Mouse (Mus musculus) hindbrain, embryonic 13.5 days (tissue): ENCODE measurements around the gene Fam78a. TPM values are rescaled to one million over a fixed set of nuclear protein-coding genes. Genes with fewer than 3 reads are reported as not detected.

Experiments
- ATAC-seq: fragments of 200-750 bp; cut with Nextera tagmentation; 2 replicates; pipeline ENCODE4 v1.8.0; 2017; ENCODE audit warnings: moderate TSS enrichment; ENCODE audit not compliant: low FRiP score
- H3K27ac ChIP-seq: fragments of 300-500 bp; sonication (generic); 2 replicates; pipeline ENCODE4 v1.5.1; 2015; ENCODE audit warnings: inconsistent platforms, mild to moderate bottlenecking, moderate library complexity
- H3K27me3 ChIP-seq: fragments of 300-500 bp; sonication (generic); 2 replicates; pipeline ENCODE4 v1.6.1; 2015; ENCODE audit warnings: mild to moderate bottlenecking, inconsistent platforms
- H3K36me3 ChIP-seq: fragments of 300-500 bp; sonication (generic); 2 replicates; pipeline ENCODE4 v1.6.1; 2015; ENCODE audit warnings: mild to moderate bottlenecking, inconsistent platforms
- H3K4me1 ChIP-seq: fragments of 300-500 bp; sonication (generic); replicated peaks from 2 replicates; pipeline ENCODE4 v1.6.1; 2015; ENCODE audit warnings: inconsistent platforms
- H3K4me2 ChIP-seq: fragments of 300-500 bp; sonication (generic); 2 replicates; pipeline ENCODE4 v1.6.1; 2015; ENCODE audit warnings: inconsistent platforms, mild to moderate bottlenecking, moderate library complexity
- H3K4me3 ChIP-seq: fragments of 300-500 bp; sonication (generic); 2 replicates; pipeline ENCODE4 v1.5.1; 2015; ENCODE audit warnings: mild to moderate bottlenecking, inconsistent platforms
- H3K9ac ChIP-seq: fragments of 300-500 bp; sonication (generic); 2 replicates; pipeline ENCODE4 v1.6.1; 2015; ENCODE audit warnings: mild to moderate bottlenecking, inconsistent platforms
- H3K9me3 ChIP-seq: fragments of 300-500 bp; sonication (generic); 2 replicates; pipeline ENCODE4 v1.6.1; 2016; ENCODE audit warnings: inconsistent platforms
- WGBS: fragments of 180-500 bp; shearing (Covaris S2); methylation state at CpG from one replicate; pipeline ENCODE4 v1.1.7; 2015; 5-methylcytosine and 5-hydroxymethylcytosine counted together
- polyA plus RNA-seq: library from polyadenylated mRNA; unstranded; fragments of >200 nt; fragmentation: Nextera tagmentation; extraction: Ambion mirVana; gene quantifications from 2 replicates; pipeline ENCODE4 v1.2.1, GENCODE M21; 2015

Fam78a gene
- polyA plus RNA-seq, 1 experiment from 2014 or later: 0.74 TPM

DNA sequence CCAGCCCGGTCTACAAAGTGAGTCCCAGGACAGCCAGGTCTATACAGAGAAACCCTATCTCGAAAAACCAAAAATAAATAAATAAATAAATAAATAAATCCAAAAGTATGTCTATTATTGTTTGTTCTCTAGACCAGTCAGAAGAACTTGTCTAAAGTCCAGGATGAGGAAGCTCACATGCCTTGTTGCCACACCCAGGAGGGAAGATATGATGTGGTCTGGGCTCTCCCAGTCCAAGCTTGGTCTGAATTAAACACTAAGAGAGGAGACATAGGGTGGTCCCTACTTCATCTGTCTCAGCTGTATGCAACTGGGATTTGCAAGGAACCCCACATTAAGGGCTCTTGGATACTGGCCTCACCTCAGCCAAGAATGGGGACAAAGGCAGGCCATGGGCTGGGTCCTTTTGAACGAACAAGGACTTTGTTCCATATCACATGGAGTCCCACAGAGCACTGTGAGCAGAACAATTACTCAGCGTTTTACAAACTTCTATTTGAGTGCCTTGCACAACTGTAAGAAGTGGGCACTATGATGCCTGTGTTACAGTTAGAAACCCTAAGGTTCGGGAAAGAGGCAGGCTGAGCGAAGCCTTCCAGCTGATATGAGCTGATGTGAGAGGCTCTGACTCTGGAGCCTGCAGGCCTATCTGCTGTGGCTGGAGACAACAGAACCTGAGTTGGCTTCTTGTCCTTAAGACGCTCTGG, 9.5 kb upstream of the Fam78a start:
- Histone ChIP-seq H3K27ac (no peak overlapping the region), H3K4me1 (peaks cover 24% of the 10 kb centered on the region), H3K4me2 (no peak overlapping the region), H3K4me3 (no peak overlapping the region), H3K9me3 (no peaks in the 10 kb centered on the region), H3K36me3 (peaks cover 4% of the 10 kb centered on the region; the same call in 1 of the 2 replicates), H3K27me3 (peaks cover 24% of the 10 kb centered on the region), H3K9ac (no peak overlapping the region)
- no peak for ATAC-seq
- 90% methylated on average over 7 of the region's 7 CpGs for WGBS

DNA sequence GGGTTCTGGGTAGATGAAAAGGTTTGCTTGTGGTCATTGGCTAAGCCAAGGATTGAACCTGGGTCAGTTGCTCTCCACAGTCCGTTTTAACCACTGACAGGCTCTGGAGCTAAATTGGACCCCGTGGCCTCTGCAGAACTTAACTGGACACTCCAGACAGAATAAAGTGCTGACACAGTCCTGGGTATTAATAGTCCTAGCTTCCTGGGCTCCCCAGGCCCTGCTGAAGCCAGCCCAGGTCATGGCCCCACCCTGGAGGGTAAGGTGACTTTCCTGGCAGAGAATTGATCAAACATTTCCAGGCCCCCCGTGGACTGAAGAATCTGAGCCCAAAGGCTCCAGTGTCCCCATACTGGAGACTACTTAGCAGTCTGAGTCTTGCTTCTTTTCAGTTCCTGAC, 7.3 kb upstream of the Fam78a start:
- WGBS: 63% methylated on average over 3 of the region's 3 CpGs
- Histone ChIP-seq H3K9me3 (no peaks in the 10 kb centered on the region), H3K4me1 (peaks cover 30% of the 10 kb centered on the region), H3K4me3 (no peak overlapping the region), H3K27ac (no peak overlapping the region), H3K27me3 (peaks cover 46% of the 10 kb centered on the region), H3K36me3 (no peaks in the 10 kb centered on the region), H3K9ac (no peak overlapping the region), H3K4me2 (no peak overlapping the region)
- no peak for ATAC-seq

DNA sequence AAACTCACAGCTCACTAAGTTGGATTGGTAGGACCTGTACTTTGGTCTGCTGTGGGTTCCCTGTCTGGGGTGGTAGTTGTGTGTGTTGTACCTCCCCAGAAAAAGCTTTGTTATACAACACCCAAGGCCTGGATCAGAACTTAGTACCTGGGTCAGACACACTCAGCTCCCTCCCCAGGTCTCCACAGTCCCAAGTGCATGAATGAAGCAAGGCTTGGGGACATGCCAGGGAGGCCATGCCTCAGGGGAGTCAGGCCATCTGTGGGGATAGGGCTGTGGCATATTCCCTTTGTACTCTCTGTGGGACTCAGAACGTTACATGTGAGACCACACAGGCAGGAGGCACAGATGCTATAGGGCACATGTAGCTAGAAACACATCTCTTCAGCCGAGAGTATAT, 5.5 kb upstream of the Fam78a start:
- H3K4me2 ChIP-seq: no peak overlapping the region
- H3K27ac ChIP-seq: no peak overlapping the region
- peaks cover 64% of the 10 kb centered on the region for H3K27me3 ChIP-seq
- no peaks in the 10 kb centered on the region for H3K9me3 ChIP-seq
- 45% methylated on average over 2 of the region's 2 CpGs for WGBS
- H3K4me3 ChIP-seq: no peak overlapping the region
- peaks cover 16% of the 10 kb centered on the region for H3K4me1 ChIP-seq
- no peak for ATAC-seq
- H3K36me3 ChIP-seq: no peaks in the 10 kb centered on the region
- H3K9ac ChIP-seq: no peak overlapping the region

DNA sequence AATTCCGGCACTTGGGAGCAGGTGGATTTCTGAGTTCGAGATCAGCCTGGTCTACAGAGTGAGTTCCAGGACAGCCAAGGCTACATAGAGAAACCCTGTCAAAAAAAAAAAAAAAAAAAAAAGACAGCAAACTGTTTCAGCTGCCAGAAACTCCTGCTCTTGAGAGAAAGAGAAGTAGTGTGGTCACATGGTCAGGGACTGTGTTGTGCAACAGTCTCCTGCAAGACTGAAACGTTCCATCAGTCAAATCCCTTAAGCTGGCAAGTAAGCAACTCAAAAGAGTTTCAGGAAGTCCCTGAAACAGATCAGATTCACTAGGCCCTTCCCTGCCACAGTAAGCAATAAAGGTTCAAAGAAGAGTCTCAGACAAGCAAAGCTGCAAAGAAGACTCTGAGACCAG, 4.9 kb upstream of the Fam78a start:
- H3K27me3 ChIP-seq: peaks cover 68% of the 10 kb centered on the region
- peaks cover 16% of the 10 kb centered on the region for H3K4me1 ChIP-seq
- WGBS: 74% methylated on average over 3 of the region's 3 CpGs
- H3K9me3 ChIP-seq: no peaks in the 10 kb centered on the region
- H3K9ac ChIP-seq: no peak overlapping the region
- no peak overlapping the region for H3K4me2 ChIP-seq
- ATAC-seq: no peak
- H3K36me3 ChIP-seq: no peaks in the 10 kb centered on the region
- no peak overlapping the region for H3K27ac ChIP-seq
- no peak overlapping the region for H3K4me3 ChIP-seq

DNA sequence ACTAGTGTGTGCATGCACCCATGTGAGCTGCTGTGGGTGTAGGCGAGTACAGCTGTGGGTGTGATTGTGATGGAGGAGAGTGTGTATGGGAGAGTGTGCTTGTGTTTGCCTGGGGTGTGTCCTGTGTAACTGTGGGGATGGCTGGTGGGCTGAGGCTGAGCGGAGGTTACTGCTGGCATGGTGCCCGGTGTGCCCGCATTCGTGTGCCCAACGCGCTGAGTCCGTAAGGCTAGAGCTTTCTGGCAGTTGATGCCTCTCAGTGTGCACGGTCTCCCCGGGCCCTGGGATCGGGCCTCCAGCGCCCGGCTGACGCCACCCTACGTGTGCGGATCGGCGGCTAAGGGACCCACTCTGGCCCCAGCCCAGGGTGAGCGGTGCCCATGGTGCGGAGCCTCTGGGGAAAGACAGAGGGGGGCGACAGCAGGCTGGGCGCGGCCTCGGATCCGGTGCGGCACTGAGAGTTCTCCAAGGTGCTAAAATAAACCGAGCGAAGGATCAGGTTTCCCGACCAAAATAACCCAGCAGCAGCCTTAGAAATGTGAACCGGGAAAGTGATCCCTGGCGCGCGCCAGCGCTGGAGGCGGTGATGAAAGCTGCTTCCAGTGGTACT, 3.8 kb upstream of the Fam78a start:
- H3K4me2 ChIP-seq: peak overlapping the region; percentile 54
- WGBS: 10% methylated on average over 35 of the region's 35 CpGs
- no peak overlapping the region; the same call in 1 of the 2 replicates for H3K27ac ChIP-seq
- H3K27me3 ChIP-seq: peaks cover 79% of the 10 kb centered on the region
- H3K9ac ChIP-seq: peak overlapping the region; percentile 67
- ATAC-seq: no peak
- no peaks in the 10 kb centered on the region for H3K36me3 ChIP-seq
- peak overlapping the region; percentile 27 for H3K4me3 ChIP-seq
- peaks cover 25% of the 10 kb centered on the region for H3K4me1 ChIP-seq
- H3K9me3 ChIP-seq: no peaks in the 10 kb centered on the region

DNA sequence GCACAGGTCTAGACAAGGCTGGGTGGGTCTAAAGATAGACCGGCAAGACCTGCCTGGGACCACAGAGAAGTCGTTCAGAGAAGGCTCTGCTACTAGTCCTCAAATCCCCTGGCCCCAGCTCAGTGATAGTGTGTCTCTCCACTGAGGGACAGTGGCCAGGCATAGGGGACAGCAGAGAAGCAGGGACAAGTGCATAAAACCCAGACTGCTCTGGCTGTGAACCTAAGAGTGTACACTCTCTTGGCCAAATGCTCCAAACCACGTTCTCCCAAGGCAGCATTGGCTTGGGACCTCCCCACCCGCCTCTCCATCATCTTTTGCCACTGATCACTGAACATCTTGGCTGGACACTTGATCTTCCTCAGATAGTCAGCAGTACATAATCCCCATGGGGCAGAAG, 2.9 kb upstream of the Fam78a start:
- ATAC-seq: no peak
- peaks cover 87% of the 10 kb centered on the region for H3K27me3 ChIP-seq
- 49% methylated on average over 4 of the region's 4 CpGs for WGBS

DNA sequence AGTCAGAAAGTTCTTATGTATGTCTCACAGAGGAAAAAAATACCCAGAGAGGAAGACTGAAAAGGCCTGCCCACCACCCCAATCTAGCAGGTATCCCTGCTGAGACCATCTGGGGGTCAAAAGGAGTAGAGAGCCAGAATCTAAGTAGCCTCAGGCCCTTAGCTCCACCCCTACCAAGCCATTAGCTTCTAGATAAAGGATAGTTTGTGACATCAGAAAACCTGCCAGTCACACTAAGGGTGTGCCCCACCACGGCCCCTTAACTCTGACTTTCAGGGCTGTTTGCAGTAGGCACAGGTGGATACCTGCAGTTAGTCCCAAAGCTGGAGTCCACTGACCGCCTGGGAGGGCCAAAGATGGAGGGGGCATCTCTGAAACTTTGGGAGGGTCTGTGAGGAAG, 574 bp upstream of the Fam78a start:
- Histone ChIP-seq H3K9me3 (no peaks in the 10 kb centered on the region), H3K27ac (no peak overlapping the region)
- 86% methylated on average over 2 of the region's 2 CpGs for WGBS

More for the DNA sequence above, 2.9 kb upstream of the Fam78a start:
- Histone ChIP-seq H3K4me2 (no peak overlapping the region), H3K4me3 (no peak overlapping the region), H3K27ac (no peak overlapping the region), H3K4me1 (peaks cover 33% of the 10 kb centered on the region), H3K36me3 (no peaks in the 10 kb centered on the region), H3K9me3 (no peaks in the 10 kb centered on the region), H3K9ac (no peak overlapping the region)

DNA sequence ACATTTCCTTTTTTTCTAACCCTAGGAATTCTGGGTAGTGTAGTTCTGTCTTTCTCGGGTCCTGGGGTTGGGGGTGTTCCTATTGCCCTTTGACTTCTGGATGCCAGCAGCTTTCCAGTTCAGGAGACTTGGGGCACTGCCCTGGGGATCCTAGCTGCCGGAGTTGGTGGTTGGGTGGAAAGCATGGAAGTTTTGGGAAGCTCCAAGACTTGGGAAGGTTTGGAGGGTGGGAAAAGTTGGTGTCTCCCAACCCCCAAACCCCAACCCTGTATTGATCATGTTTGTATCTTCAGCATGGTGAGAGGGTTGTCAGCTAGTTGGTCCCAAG, 179 bp upstream of the Fam78a start:
- no peaks in the 10 kb centered on the region for H3K9me3 ChIP-seq
- peak overlapping the region; percentile 68 for H3K4me3 ChIP-seq
- WGBS: 15% methylated on average over 2 of the region's 2 CpGs
- no peak for ATAC-seq
- peaks cover 38% of the 10 kb centered on the region for H3K4me1 ChIP-seq
- H3K4me2 ChIP-seq: peak overlapping the region; percentile 100
- peaks cover 95% of the 10 kb centered on the region for H3K27me3 ChIP-seq
- no peak overlapping the region for H3K9ac ChIP-seq
- H3K36me3 ChIP-seq: no peaks in the 10 kb centered on the region
- H3K27ac ChIP-seq: no peak overlapping the region

More for the DNA sequence above, 574 bp upstream of the Fam78a start:
- Histone ChIP-seq H3K4me1 (peaks cover 38% of the 10 kb centered on the region), H3K4me2 (no peak overlapping the region), H3K27me3 (peaks cover 95% of the 10 kb centered on the region), H3K36me3 (no peaks in the 10 kb centered on the region), H3K9ac (no peak overlapping the region), H3K4me3 (no peak overlapping the region)
- no peak for ATAC-seq

DNA sequence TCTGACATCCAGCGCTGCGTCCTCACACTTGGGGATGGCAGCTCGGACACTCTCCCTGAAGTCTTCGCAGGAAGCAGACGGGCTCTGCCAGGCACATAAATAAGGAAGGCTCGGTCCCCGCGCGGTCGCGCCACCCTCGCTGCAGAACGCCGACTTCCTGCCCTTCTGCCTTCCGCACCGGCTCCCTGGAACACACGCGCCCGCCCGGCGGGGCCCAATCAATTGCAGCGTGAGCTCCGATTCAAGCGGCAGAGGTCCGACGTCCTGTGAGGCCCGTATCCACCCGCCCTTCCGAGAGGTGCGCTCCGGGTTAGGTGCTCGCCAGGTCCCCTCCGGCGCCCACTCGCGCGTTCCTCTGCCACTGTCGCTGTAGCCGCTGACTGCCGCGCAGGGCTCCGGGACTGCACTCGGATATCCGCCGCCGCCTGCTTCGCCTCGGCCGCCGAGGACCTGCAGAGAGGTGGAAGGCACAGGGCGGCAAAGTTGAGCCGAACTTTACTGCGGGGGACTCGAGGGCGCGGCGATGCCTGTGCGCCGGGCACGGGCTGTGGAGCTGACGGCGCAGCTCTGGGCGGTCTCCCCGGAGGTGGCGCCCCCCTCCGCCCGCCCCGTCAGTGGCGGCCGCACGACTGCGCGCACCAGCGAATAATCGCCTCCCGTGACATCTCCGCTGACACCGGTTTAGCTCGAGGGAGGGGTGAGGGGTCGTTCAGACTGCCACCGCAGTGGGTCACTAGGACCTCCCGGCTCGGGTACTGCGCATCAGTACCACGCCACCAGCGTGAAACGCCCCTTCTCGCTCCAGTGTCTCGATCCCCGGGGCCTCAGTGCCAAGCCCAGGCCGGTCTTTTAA, 1.3 kb downstream of the Fam78a start:
- H3K9me3 ChIP-seq: no peaks in the 10 kb centered on the region
- ATAC-seq: no peak; the same call in 1 of the 2 replicates
- H3K27me3 ChIP-seq: peaks cover 82% of the 10 kb centered on the region

DNA sequence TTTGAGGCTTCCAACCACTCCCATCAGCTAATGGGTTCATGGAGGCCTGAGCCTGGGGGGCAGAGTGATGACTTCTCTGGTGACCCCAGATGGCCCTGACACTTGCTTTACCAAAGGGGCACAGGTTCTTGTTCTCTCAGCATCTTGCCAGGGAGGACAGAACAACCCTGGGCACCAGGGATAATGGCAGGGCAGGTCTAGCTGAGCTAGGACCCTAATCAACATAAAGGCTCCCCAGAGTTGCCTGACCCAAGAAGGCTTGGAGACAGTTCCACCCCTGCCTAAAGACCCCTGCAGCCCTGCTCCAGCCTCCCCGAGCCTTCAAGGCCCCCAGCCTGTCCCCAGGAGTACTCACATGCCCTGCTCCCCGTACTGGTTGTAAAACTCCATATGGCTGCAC, 2.4 kb downstream of the Fam78a start:
- no peak overlapping the region for H3K9ac ChIP-seq
- no peaks in the 10 kb centered on the region for H3K36me3 ChIP-seq
- no peak overlapping the region for H3K27ac ChIP-seq
- H3K9me3 ChIP-seq: no peaks in the 10 kb centered on the region
- WGBS: 50% methylated on average over 2 of the region's 2 CpGs
- H3K4me3 ChIP-seq: peak overlapping the region; percentile 68
- H3K4me1 ChIP-seq: peaks cover 22% of the 10 kb centered on the region
- peaks cover 70% of the 10 kb centered on the region for H3K27me3 ChIP-seq
- no peak for ATAC-seq
- peak overlapping the region; percentile 100 for H3K4me2 ChIP-seq

More for the DNA sequence above, 1.3 kb downstream of the Fam78a start:
- Histone ChIP-seq H3K36me3 (no peaks in the 10 kb centered on the region), H3K27ac (no peak overlapping the region), H3K4me1 (peaks cover 29% of the 10 kb centered on the region), H3K4me3 (peak overlapping the region; percentile 68), H3K4me2 (peak overlapping the region; percentile 100), H3K9ac (peak overlapping the region; percentile 70)
- whole genome bisulfite sequencing: under 1% methylated on average over 80 of the region's 91 CpGs

DNA sequence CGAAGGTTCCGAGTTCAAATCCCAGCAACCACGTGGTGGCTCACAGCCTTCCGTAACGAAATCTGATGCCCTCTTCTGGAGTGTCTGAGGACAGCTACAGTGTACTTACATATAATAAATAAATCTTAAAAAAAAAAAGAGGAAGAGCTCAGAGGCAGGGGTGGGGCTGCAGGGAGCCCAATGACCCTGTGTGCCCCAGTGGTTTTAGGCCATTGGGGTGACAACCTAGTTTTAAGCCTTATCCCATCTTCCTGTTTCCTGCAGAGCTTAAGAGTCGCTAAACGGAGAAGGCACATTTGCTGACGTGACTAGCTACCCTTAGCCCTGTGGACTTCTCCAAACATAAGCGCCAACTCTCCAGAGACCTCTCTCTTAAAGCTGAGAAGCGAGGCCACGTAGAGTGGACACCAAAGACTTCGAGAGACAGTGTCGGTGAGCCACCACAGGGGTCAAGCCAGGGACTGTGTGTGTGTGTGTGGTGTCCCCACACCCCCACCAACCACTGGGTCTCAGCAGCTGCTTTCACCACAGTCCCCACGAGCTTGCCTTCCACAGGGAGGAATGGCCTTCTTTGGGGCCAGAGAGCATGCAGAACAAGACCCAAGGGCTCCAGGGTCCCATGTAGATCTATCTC, 3.2 kb downstream of the Fam78a start:
- Histone ChIP-seq H3K4me2 (peak overlapping the region; percentile 100), H3K9ac (no peak overlapping the region), H3K4me3 (no peak overlapping the region), H3K4me1 (peaks cover 22% of the 10 kb centered on the region), H3K36me3 (no peaks in the 10 kb centered on the region), H3K27ac (no peak overlapping the region), H3K9me3 (no peaks in the 10 kb centered on the region), H3K27me3 (peaks cover 62% of the 10 kb centered on the region)
- 83% methylated on average over 14 of the region's 14 CpGs for WGBS
- no peak for ATAC-seq

DNA sequence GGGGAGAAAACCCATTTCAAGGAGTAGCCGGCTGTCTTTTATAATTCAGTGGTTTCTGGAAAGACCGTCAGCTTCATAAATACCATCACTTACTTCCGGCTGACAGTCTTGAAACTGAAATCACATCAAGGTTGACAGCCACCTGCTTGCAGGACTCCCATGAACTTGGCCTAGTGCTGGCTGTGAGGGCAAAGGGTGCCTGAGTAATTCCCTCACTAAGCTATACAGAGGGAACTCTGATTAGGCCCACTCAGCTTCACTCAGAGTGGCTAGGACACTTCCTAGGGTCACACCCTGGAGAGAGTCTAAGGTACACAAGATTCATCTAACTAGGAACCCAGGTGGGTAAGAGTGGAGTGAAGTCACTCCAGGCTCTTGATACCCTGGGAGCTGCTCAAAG, 4.0 kb downstream of the Fam78a start:
- Histone ChIP-seq H3K4me3 (no peak overlapping the region), H3K4me2 (no peak overlapping the region), H3K9ac (no peak overlapping the region), H3K4me1 (peaks cover 22% of the 10 kb centered on the region), H3K27me3 (peaks cover 55% of the 10 kb centered on the region), H3K9me3 (no peaks in the 10 kb centered on the region), H3K27ac (no peak overlapping the region), H3K36me3 (no peaks in the 10 kb centered on the region)
- ATAC-seq: no peak
- WGBS: 89% methylated on average over 3 of the region's 3 CpGs
